Comparison of ENCODE assay signal across 25 mouse cellular contexts in genomic region chr9:113518482-113518881, GRCm38 (mm10).
DNase-seq lines count a peak whose midpoint lies in the region; ATAC-seq and TF ChIP-seq lines count a peak whose summit lies in the region.
"Had no signal": no experiment of that assay in that cellular context is flagged by ENCODE, and none has a peak within 500 bp of the region (broad histone marks: within the 10 kb centered on the region; RNA-seq: fewer than 3 reads in every experiment).

No protein-coding gene starts in this region.

- no peak for DNase-seq in forebrain, postnatal 0 days
- no peak for DNase-seq in forebrain, embryonic 11.5 days (ENCODE audit: low spot score)
- peak; percentile 6 for DNase-seq in heart, embryonic 10.5 days (ENCODE audit: low spot score)
- no peak for DNase-seq in heart, adult 9 months (ENCODE audit: low spot score in 2 of 2)
- no peak for DNase-seq in left cerebral cortex, adult 2 months (ENCODE audit: extremely low spot score in 1 of 2, low spot score in 2 of 2)
- DNase-seq in left cerebral cortex, postnatal 4 days, result no peak
- DNase-seq in brain, adult 2 months (ENCODE audit: low read depth, low spot score), result peak; percentile 50
- DNase-seq: adrenal gland, adult 2 months; adrenal gland, postnatal 25 days; B cell, adult 2 months; cerebellum, adult 18-20 months; cerebellum, adult 9-10 months; cerebellum, postnatal 14 days; gastrocnemius, postnatal 10 days; gastrocnemius, postnatal 36 days had no signal

- no peaks in the 10 kb centered on the region for H3K4me1 ChIP-seq in forebrain, postnatal 0 days (ENCODE audit: insufficient read depth)
- H3K4me1 ChIP-seq in forebrain, embryonic 11.5 days (replicated peaks; ENCODE audit: control insufficient read depth, insufficient read depth, low read length), result no peaks in the 10 kb centered on the region
- H3K4me1 ChIP-seq in heart, embryonic 10.5 days, result peaks cover 5% of the 10 kb centered on the region; the same call in 1 of the 2 replicates
- H3K4me1 ChIP-seq: forebrain, embryonic 13.5 days; hindbrain, embryonic 15.5 days had no signal

- TF ChIP-seq CTCF in forebrain, postnatal 0 days (IDR thresholded peaks at IDR 0.05; ENCODE audit: low read depth), result no peak
- no peak for TF ChIP-seq CTCF in left cerebral cortex, adult 2 months (IDR thresholded peaks at IDR 0.05)

- H3K4me2 ChIP-seq in forebrain, postnatal 0 days (ENCODE audit: low read depth), result no peak overlapping the region
- H3K4me2 ChIP-seq in forebrain, embryonic 11.5 days (ENCODE audit: low read depth, low read length, severe bottlenecking), result no peak overlapping the region
- H3K4me2 ChIP-seq: embryonic facial prominence, embryonic 13.5 days; forebrain, embryonic 13.5 days; heart, embryonic 11.5 days; hindbrain, embryonic 12.5 days; hindbrain, embryonic 15.5 days had no signal

- no peak overlapping the region for H3K27ac ChIP-seq in forebrain, postnatal 0 days (ENCODE audit: low read depth, low read length)
- H3K27ac ChIP-seq in forebrain, embryonic 11.5 days (ENCODE audit: low read depth, low read length), result no peak overlapping the region
- H3K27ac ChIP-seq in heart, embryonic 10.5 days, result no peak overlapping the region
- peak overlapping the region; percentile 11; the same call in 1 of the 2 replicates for H3K27ac ChIP-seq in left cerebral cortex, adult 2 months
- H3K27ac ChIP-seq: embryonic facial prominence, embryonic 10.5 days; embryonic facial prominence, embryonic 13.5 days; forebrain, embryonic 13.5 days; hindbrain, embryonic 12.5 days; hindbrain, embryonic 15.5 days had no signal

- H3K4me3 ChIP-seq in forebrain, postnatal 0 days (ENCODE audit: low read depth, low read length), result no peak overlapping the region
- no peak overlapping the region for H3K4me3 ChIP-seq in forebrain, embryonic 11.5 days (ENCODE audit: low read depth, low read length)
- no peak overlapping the region for H3K4me3 ChIP-seq in heart, embryonic 10.5 days
- H3K4me3 ChIP-seq in left cerebral cortex, adult 2 months, result no peak overlapping the region
- H3K4me3 ChIP-seq: embryonic facial prominence, embryonic 10.5 days; embryonic facial prominence, embryonic 13.5 days; erythroblast, embryonic 14.5 days; forebrain, embryonic 13.5 days; hindbrain, embryonic 12.5 days; hindbrain, embryonic 15.5 days had no signal

- H3K27me3 ChIP-seq in forebrain, postnatal 0 days (ENCODE audit: insufficient read depth, low read length), result no peaks in the 10 kb centered on the region
- H3K27me3 ChIP-seq in forebrain, embryonic 11.5 days (ENCODE audit: control insufficient read depth, insufficient read depth, low read length), result no peaks in the 10 kb centered on the region
- H3K27me3 ChIP-seq in heart, embryonic 10.5 days (ENCODE audit: insufficient read depth, poor library complexity, severe bottlenecking), result no peaks in the 10 kb centered on the region
- H3K27me3 ChIP-seq: embryonic facial prominence, embryonic 13.5 days; forebrain, embryonic 13.5 days; hindbrain, embryonic 12.5 days; hindbrain, embryonic 15.5 days had no signal

- WGBS in forebrain, postnatal 0 days, result 46% methylated on average over 3 of the region's 3 CpGs
- WGBS in forebrain, embryonic 11.5 days, result 79% methylated on average over 3 of the region's 3 CpGs
- WGBS in heart, embryonic 10.5 days, result 67% methylated on average over 3 of the region's 3 CpGs

- no peaks in the 10 kb centered on the region for H3K9me3 ChIP-seq in forebrain, postnatal 0 days (ENCODE audit: low read length)
- H3K9me3 ChIP-seq in forebrain, embryonic 11.5 days (ENCODE audit: control insufficient read depth, low read length), result no peaks in the 10 kb centered on the region
- H3K9me3 ChIP-seq in heart, embryonic 10.5 days, result no peaks in the 10 kb centered on the region
- H3K9me3 ChIP-seq: embryonic facial prominence, embryonic 10.5 days; embryonic facial prominence, embryonic 13.5 days; forebrain, embryonic 13.5 days; hindbrain, embryonic 12.5 days; hindbrain, embryonic 15.5 days had no signal

- ATAC-seq in forebrain, postnatal 0 days, result 0 out of 2 replicates have a peak, but pooled peaks have one; percentile 14
- ATAC-seq in forebrain, embryonic 11.5 days (replicated peaks; ENCODE audit: low FRiP score), result no peak
- no peak for ATAC-seq in CD4-positive, CD25-positive, alpha-beta regulatory T cell, adult 4 months
- ATAC-seq: forebrain, embryonic 13.5 days; forebrain, embryonic 16.5 days; intestine, postnatal 0 days had no signal

- no peaks in the 10 kb centered on the region for H3K36me3 ChIP-seq in forebrain, postnatal 0 days (ENCODE audit: insufficient read depth)
- H3K36me3 ChIP-seq in forebrain, embryonic 11.5 days (ENCODE audit: control insufficient read depth, insufficient read depth, low read length), result no peaks in the 10 kb centered on the region
- H3K36me3 ChIP-seq in heart, embryonic 10.5 days, result no peaks in the 10 kb centered on the region
- H3K36me3 ChIP-seq: embryonic facial prominence, embryonic 10.5 days; embryonic facial prominence, embryonic 13.5 days; hindbrain, embryonic 12.5 days; hindbrain, embryonic 15.5 days had no signal

- intact Hi-C loops in left cerebral cortex, adult 2 months (cut with DNase I), result loop anchor here (1.0 kb wide), 1 partner anchor 60 kb away; no protein-coding TSS in a partner anchor
- intact Hi-C loops in left cerebral cortex, postnatal 4 days (cut with DNase I), result loop anchor here (10.0 kb wide), 1 partner anchor 106 kb away; no protein-coding TSS in a partner anchor

- H3K9ac ChIP-seq in forebrain, postnatal 0 days, result no peak overlapping the region
- no peak overlapping the region for H3K9ac ChIP-seq in forebrain, embryonic 11.5 days (ENCODE audit: low read length)
- H3K9ac ChIP-seq: embryonic facial prominence, embryonic 13.5 days; forebrain, embryonic 13.5 days; hindbrain, embryonic 12.5 days; hindbrain, embryonic 15.5 days had no signal

Comparison
In these comparisons a context has a peak if more than half of its experiments do, and no peak if none do; other contexts are left out.
1. DNase-seq: peak in heart, embryonic 10.5 days (single experiment) and brain, adult 2 months (single experiment); none in forebrain, postnatal 0 days (single experiment), forebrain, embryonic 11.5 days (single experiment), heart, adult 9 months (0 of 2), left cerebral cortex, adult 2 months (0 of 2) and left cerebral cortex, postnatal 4 days (single experiment).